13 mouse cellular contexts compared by ENCODE assay signal in the genomic region with DNA sequence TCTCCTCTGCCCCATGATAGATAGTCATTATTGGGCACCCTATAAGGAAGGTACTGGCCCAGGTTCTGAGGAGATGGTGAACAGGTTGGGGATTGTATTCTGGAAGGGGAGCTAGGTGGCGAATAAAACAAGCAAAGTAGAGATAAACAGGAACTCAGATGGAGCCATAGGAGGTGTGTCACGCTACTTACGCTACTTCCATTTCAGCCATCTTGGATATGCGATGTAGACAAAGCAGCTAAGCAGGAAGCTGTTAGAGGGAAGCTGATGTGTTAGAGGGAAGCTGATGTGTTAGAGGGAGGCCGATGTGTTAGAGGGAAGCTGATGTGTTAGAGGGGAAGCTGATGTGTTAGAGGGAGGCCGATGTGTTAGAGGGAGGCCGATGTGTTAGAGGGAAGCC. TPM values are rescaled to one million over a fixed set of nuclear protein-coding genes. Genes with fewer than 3 reads are reported as not detected.
A peak's percentile ranks its signal among the peaks of the same experiment; 100 is the strongest.
DNase-seq lines count a peak whose midpoint lies in the region; ATAC-seq and TF ChIP-seq lines count a peak whose summit lies in the region.
"Not testable (repeated sequence)": the region's sequence is repeated elsewhere in the genome, so short reads cannot be mapped to it uniquely, and the experiment has no call there.
"Had no signal": no experiment of that assay in that cellular context is flagged by ENCODE, and none has a peak within 500 bp of the region (broad histone marks: within the 10 kb centered on the region; RNA-seq: fewer than 3 reads in every experiment).

No protein-coding gene starts in this region.

- DNase-seq in CH12.LX (ENCODE audit: extremely low read depth), result peak; percentile 74
- not testable (repeated sequence) for DNase-seq in liver, postnatal 0 days

- in situ Hi-C loops in CH12.LX (cut with MboI; ENCODE audit: low pct_ligation_motif_present, low pct_unique_long_range_greater_than_20kb, low sequenced_read_pairs), result loop anchor here (10.0 kb wide), 2 partner anchors 63 to 263 kb away; a partner anchor contains a TSS

- not testable (repeated sequence) for H3K27me3 ChIP-seq in CH12.LX (replicated peaks); embryonic facial prominence, embryonic 12.5 days; hindbrain, embryonic 13.5 days; limb, embryonic 13.5 days; liver, postnatal 0 days (ENCODE audit: insufficient read depth, low read length); midbrain, embryonic 13.5 days; neural tube, embryonic 15.5 days (replicated peaks)

- H3K9ac ChIP-seq in CH12.LX (ENCODE audit: insufficient read depth, low read depth), result peak overlapping the region; percentile 68
- H3K9ac ChIP-seq in embryonic facial prominence, embryonic 12.5 days, result not testable (repeated sequence)
- peak overlapping the region; percentile 58 for H3K9ac ChIP-seq in hindbrain, embryonic 13.5 days
- H3K9ac ChIP-seq in limb, embryonic 13.5 days, result peak overlapping the region; percentile 43
- 0 out of 2 replicates have a peak overlapping the region, but pooled peaks have one; percentile 74 for H3K9ac ChIP-seq in liver, postnatal 0 days (replicated peaks)
- H3K9ac ChIP-seq in midbrain, embryonic 13.5 days (replicated peaks), result peak overlapping the region; percentile 24; the same call in 1 of the 2 replicates
- H3K9ac ChIP-seq in neural tube, embryonic 15.5 days (replicated peaks), result peak overlapping the region; percentile 20; the same call in 1 of the 2 replicates

- peaks cover 6 to 46% of the 10 kb centered on the region in 2 experiments for H3K4me1 ChIP-seq in CH12.LX (ENCODE audit: control insufficient read depth in 1 of 2, insufficient read depth in 2 of 2)
- peaks cover 31% of the 10 kb centered on the region for H3K4me1 ChIP-seq in embryonic facial prominence, embryonic 12.5 days
- peaks cover 35% of the 10 kb centered on the region for H3K4me1 ChIP-seq in hindbrain, embryonic 13.5 days (replicated peaks)
- H3K4me1 ChIP-seq in limb, embryonic 13.5 days, result peaks cover 31% of the 10 kb centered on the region
- peaks cover 30% of the 10 kb centered on the region for H3K4me1 ChIP-seq in liver, postnatal 0 days (ENCODE audit: insufficient read depth)
- H3K4me1 ChIP-seq in midbrain, embryonic 13.5 days (replicated peaks), result peaks cover 40% of the 10 kb centered on the region
- H3K4me1 ChIP-seq in neural tube, embryonic 15.5 days, result peaks cover 39% of the 10 kb centered on the region

- H3K36me3 ChIP-seq in CH12.LX (replicated peaks in 1 of 2; ENCODE audit: control insufficient read depth in 1 of 2, insufficient read depth in 1 of 2, low read length in 1 of 2), result peaks cover 13 to 32% of the 10 kb centered on the region in 2 experiments
- not testable (repeated sequence) for H3K36me3 ChIP-seq in embryonic facial prominence, embryonic 12.5 days; limb, embryonic 13.5 days; liver, postnatal 0 days (replicated peaks; ENCODE audit: insufficient read depth, low read length)
- H3K36me3 ChIP-seq in hindbrain, embryonic 13.5 days, result peaks cover 13% of the 10 kb centered on the region
- H3K36me3 ChIP-seq in midbrain, embryonic 13.5 days, result peaks cover 11% of the 10 kb centered on the region
- peaks cover 25% of the 10 kb centered on the region; the same call in 1 of the 2 replicates for H3K36me3 ChIP-seq in neural tube, embryonic 15.5 days

- H3K4me2 ChIP-seq in CH12.LX (ENCODE audit: insufficient read depth, low read depth, poor library complexity, severe bottlenecking), result peak overlapping the region; percentile 91
- peak overlapping the region; percentile 92; the same call in 1 of the 2 replicates for H3K4me2 ChIP-seq in embryonic facial prominence, embryonic 12.5 days (replicated peaks)
- peak overlapping the region; percentile 98; the same call in 1 of the 2 replicates for H3K4me2 ChIP-seq in hindbrain, embryonic 13.5 days
- H3K4me2 ChIP-seq in limb, embryonic 13.5 days (replicated peaks), result peak overlapping the region; percentile 87; the same call in 1 of the 2 replicates
- H3K4me2 ChIP-seq in liver, postnatal 0 days (ENCODE audit: low read depth, low read length), result peak overlapping the region; percentile 84; the same call in 1 of the 2 replicates
- H3K4me2 ChIP-seq in midbrain, embryonic 13.5 days (replicated peaks), result not testable (repeated sequence)
- H3K4me2 ChIP-seq in neural tube, embryonic 15.5 days, result peak overlapping the region; percentile 91

- WGBS in embryonic facial prominence, embryonic 12.5 days, result 85% methylated on average over 7 of the region's 7 CpGs
- WGBS in hindbrain, embryonic 13.5 days, result 90% methylated on average over 7 of the region's 7 CpGs
- 87% methylated on average over 7 of the region's 7 CpGs for WGBS in limb, embryonic 13.5 days
- 49% methylated on average over 7 of the region's 7 CpGs for WGBS in liver, postnatal 0 days (ENCODE audit: insufficient replicate concordance)
- 92% methylated on average over 7 of the region's 7 CpGs for whole genome bisulfite sequencing in midbrain, embryonic 13.5 days
- 87% methylated on average over 7 of the region's 7 CpGs for WGBS in neural tube, embryonic 15.5 days

- H3K79me2 ChIP-seq in CH12.LX (replicated peaks; ENCODE audit: control insufficient read depth, extremely low read depth, insufficient read depth, poor library complexity, severe bottlenecking), result peaks cover 32% of the 10 kb centered on the region

- not testable (repeated sequence) for H3K9me3 ChIP-seq in CH12.LX (replicated peaks; ENCODE audit: low read length); embryonic facial prominence, embryonic 12.5 days; hindbrain, embryonic 13.5 days; limb, embryonic 13.5 days; liver, postnatal 0 days (ENCODE audit: low read length); midbrain, embryonic 13.5 days; neural tube, embryonic 15.5 days (replicated peaks)

- TF ChIP-seq CTCF in CH12.LX (conservative IDR thresholded peaks at IDR 0.05 in 1 of 2, IDR thresholded peaks at IDR 0.05 in 1 of 2; ENCODE audit: low read depth in 2 of 2, low read length in 2 of 2); liver, postnatal 0 days (IDR thresholded peaks at IDR 0.05; ENCODE audit: low read depth): not testable (repeated sequence)

- not testable (repeated sequence) for TF ChIP-seq EP300 in CH12.LX (IDR thresholded peaks at IDR 0.05; ENCODE audit: low read length); liver, postnatal 0 days (IDR thresholded peaks at IDR 0.05; ENCODE audit: low read depth)

- peak; percentile 63 for TF ChIP-seq POLR2A in CH12.LX (IDR thresholded peaks at IDR 0.05; ENCODE audit: low read depth, low read length)

- not testable (repeated sequence) for ATAC-seq in embryonic facial prominence, embryonic 12.5 days (ENCODE audit: insufficient number of reproducible peaks, insufficient read depth, low FRiP score, low TSS enrichment); hindbrain, embryonic 13.5 days (ENCODE audit: low FRiP score); limb, embryonic 13.5 days (ENCODE audit: low FRiP score, low read depth); liver, postnatal 0 days; midbrain, embryonic 13.5 days; neural tube, embryonic 15.5 days (ENCODE audit: low FRiP score)

- TF ChIP-seq RAD21 in CH12.LX (IDR thresholded peaks at IDR 0.05; ENCODE audit: low read depth, low read length), result not testable (repeated sequence)

- peak overlapping the region; percentile 80 to 93 (median 84) for H3K4me3 ChIP-seq in CH12.LX (replicated peaks in 1 of 3; ENCODE audit: low read depth in 2 of 3, low read length in 2 of 3, poor library complexity in 1 of 3)
- H3K4me3 ChIP-seq in embryonic facial prominence, embryonic 12.5 days; hindbrain, embryonic 13.5 days; limb, embryonic 13.5 days; neural tube, embryonic 15.5 days (replicated peaks): not testable (repeated sequence)
- peak overlapping the region; percentile 9; the same call in 1 of the 2 replicates for H3K4me3 ChIP-seq in liver, postnatal 0 days (ENCODE audit: low read depth, low read length)
- H3K4me3 ChIP-seq in midbrain, embryonic 13.5 days (replicated peaks), result 0 out of 2 replicates have a peak overlapping the region, but pooled peaks have one; percentile 93

- H3K27ac ChIP-seq in CH12.LX (ENCODE audit: insufficient read depth, low read depth), result peak overlapping the region; percentile 93
- H3K27ac ChIP-seq in embryonic facial prominence, embryonic 12.5 days; hindbrain, embryonic 13.5 days; limb, embryonic 13.5 days; midbrain, embryonic 13.5 days; neural tube, embryonic 15.5 days (replicated peaks): not testable (repeated sequence)
- peak overlapping the region; percentile 55 for H3K27ac ChIP-seq in liver, postnatal 0 days (ENCODE audit: low read depth)

- dilution Hi-C loops in CH12.LX (cut with MboI; ENCODE audit: extremely low pct_ligation_motif_present, extremely low pct_unique_long_range_greater_than_20kb, low sequenced_read_pairs), result not testable (repeated sequence)

RNA-seq across cellular contexts. Expression of a gene that starts 1.9 kb away (rescaled TPM):
- 8.7 and 8.9 TPM in 2 replicates for total RNA-seq in CH12.LX (2012; rRNA removed)
- total RNA-seq in CH12.LX (2014; rRNA removed), result 6.0 and 7.5 TPM in 2 replicates
- polyA plus RNA-seq in CH12.LX (2012; ENCODE audit: insufficient read length, low read depth), result 12.5 TPM in 2 replicates
- polyA plus RNA-seq in embryonic facial prominence, embryonic 12.5 days (2016; fragmentation: Nextera tagmentation; extraction: Ambion mirVana), result 10.3 and 10.7 TPM in 2 replicates
- polyA plus RNA-seq in hindbrain, embryonic 13.5 days (2015; fragmentation: Nextera tagmentation; extraction: Ambion mirVana), result 16.9 and 18.0 TPM in 2 replicates
- polyA plus RNA-seq in limb, embryonic 13.5 days (2015; fragmentation: Nextera tagmentation; extraction: Ambion mirVana), result 9.3 and 10.2 TPM in 2 replicates
- 2.9 and 3.9 TPM in 2 replicates for polyA plus RNA-seq in liver, postnatal 0 days (2015; fragmentation: Nextera tagmentation; extraction: Ambion mirVana)
- polyA plus RNA-seq in midbrain, embryonic 13.5 days (2015; fragmentation: Nextera tagmentation; extraction: Ambion mirVana), result 17.4 and 17.8 TPM in 2 replicates
- polyA plus RNA-seq in neural tube, embryonic 15.5 days (2015; fragmentation: Nextera tagmentation; extraction: Ambion mirVana), result 16.2 and 17.8 TPM in 2 replicates

RNA-seq across cellular contexts. Expression of a gene that starts 14.3 kb away (rescaled TPM):
- total RNA-seq in CH12.LX (2012; rRNA removed) (151 and 154 TPM in 2 replicates), CH12.LX (2014; rRNA removed) (59.8 and 65.3 TPM in 2 replicates)
- polyA plus RNA-seq in CH12.LX (2012; ENCODE audit: insufficient read length, low read depth), result 175 and 190 TPM in 2 replicates
- polyA plus RNA-seq in embryonic facial prominence, embryonic 12.5 days (2016; fragmentation: Nextera tagmentation; extraction: Ambion mirVana), result 73.7 and 80.6 TPM in 2 replicates
- 104 and 105 TPM in 2 replicates for polyA plus RNA-seq in hindbrain, embryonic 13.5 days (2015; fragmentation: Nextera tagmentation; extraction: Ambion mirVana)
- polyA plus RNA-seq in limb, embryonic 13.5 days (2015; fragmentation: Nextera tagmentation; extraction: Ambion mirVana), result 65.4 and 75.4 TPM in 2 replicates
- polyA plus RNA-seq in liver, postnatal 0 days (2015; fragmentation: Nextera tagmentation; extraction: Ambion mirVana), result 46.5 and 48.3 TPM in 2 replicates
- polyA plus RNA-seq in midbrain, embryonic 13.5 days (2015; fragmentation: Nextera tagmentation; extraction: Ambion mirVana), result 90.2 and 96.5 TPM in 2 replicates
- polyA plus RNA-seq in neural tube, embryonic 15.5 days (2015; fragmentation: Nextera tagmentation; extraction: Ambion mirVana), result 95.5 and 96.2 TPM in 2 replicates

RNA-seq across cellular contexts. Expression of a gene that starts 15.1 kb away (rescaled TPM):
- total RNA-seq in CH12.LX (2012; rRNA removed) (0.46 and 0.51 TPM in 2 replicates), CH12.LX (2014; rRNA removed) (not detected in 2 replicates)
- 0.68 and 0.71 TPM in 2 replicates for polyA plus RNA-seq in CH12.LX (2012; ENCODE audit: insufficient read length, low read depth)
- polyA plus RNA-seq in embryonic facial prominence, embryonic 12.5 days (2016; fragmentation: Nextera tagmentation; extraction: Ambion mirVana), result 0.22 and 0.28 TPM in 2 replicates
- 0.19 TPM in 1 of 2 replicates, not detected in the other for polyA plus RNA-seq in hindbrain, embryonic 13.5 days (2015; fragmentation: Nextera tagmentation; extraction: Ambion mirVana)
- polyA plus RNA-seq in limb, embryonic 13.5 days (2015; fragmentation: Nextera tagmentation; extraction: Ambion mirVana), result 0.15 and 0.19 TPM in 2 replicates
- polyA plus RNA-seq in liver, postnatal 0 days (2015; fragmentation: Nextera tagmentation; extraction: Ambion mirVana), result 10.4 and 11.5 TPM in 2 replicates
- 0.09 and 0.13 TPM in 2 replicates for polyA plus RNA-seq in midbrain, embryonic 13.5 days (2015; fragmentation: Nextera tagmentation; extraction: Ambion mirVana)
- polyA plus RNA-seq in neural tube, embryonic 15.5 days (2015; fragmentation: Nextera tagmentation; extraction: Ambion mirVana), result 0.44 and 7.2 TPM in 2 replicates
- total RNA-seq: gastrocnemius, postnatal 10 days; heart, adult 8-10 months; heart, postnatal 25 days; layer of hippocampus, adult 2 months; left cerebral cortex, adult 18-20 months had no signal

RNA-seq across cellular contexts. Expression of a gene that starts 36.8 kb away (rescaled TPM):
- total RNA-seq in CH12.LX (2012; rRNA removed) (294 and 358 TPM in 2 replicates), CH12.LX (2014; rRNA removed) (439 and 448 TPM in 2 replicates)
- polyA plus RNA-seq in CH12.LX (2012; ENCODE audit: insufficient read length, low read depth), result 432 and 479 TPM in 2 replicates
- polyA plus RNA-seq in embryonic facial prominence, embryonic 12.5 days (2016; fragmentation: Nextera tagmentation; extraction: Ambion mirVana), result 591 and 626 TPM in 2 replicates
- polyA plus RNA-seq in hindbrain, embryonic 13.5 days (2015; fragmentation: Nextera tagmentation; extraction: Ambion mirVana), result 1,452 and 1,454 TPM in 2 replicates
- 557 and 558 TPM in 2 replicates for polyA plus RNA-seq in limb, embryonic 13.5 days (2015; fragmentation: Nextera tagmentation; extraction: Ambion mirVana)
- 114 and 117 TPM in 2 replicates for polyA plus RNA-seq in liver, postnatal 0 days (2015; fragmentation: Nextera tagmentation; extraction: Ambion mirVana)
- polyA plus RNA-seq in midbrain, embryonic 13.5 days (2015; fragmentation: Nextera tagmentation; extraction: Ambion mirVana), result 1,462 and 1,532 TPM in 2 replicates
- 1,012 and 1,180 TPM in 2 replicates for polyA plus RNA-seq in neural tube, embryonic 15.5 days (2015; fragmentation: Nextera tagmentation; extraction: Ambion mirVana)

RNA-seq across cellular contexts. Expression of a gene that starts 37.0 kb away (rescaled TPM):
- total RNA-seq in CH12.LX (2012; rRNA removed), result not detected in 2 replicates
- not detected in 2 replicates for total RNA-seq in CH12.LX (2014; rRNA removed)
- not detected in 2 replicates for polyA plus RNA-seq in CH12.LX (2012; ENCODE audit: insufficient read length, low read depth)
- not detected in 2 replicates for polyA plus RNA-seq in embryonic facial prominence, embryonic 12.5 days (2016; fragmentation: Nextera tagmentation; extraction: Ambion mirVana)
- not detected in 2 replicates for polyA plus RNA-seq in hindbrain, embryonic 13.5 days (2015; fragmentation: Nextera tagmentation; extraction: Ambion mirVana)
- 0.08 TPM in 1 of 2 replicates, not detected in the other for polyA plus RNA-seq in limb, embryonic 13.5 days (2015; fragmentation: Nextera tagmentation; extraction: Ambion mirVana)
- polyA plus RNA-seq in liver, postnatal 0 days (2015; fragmentation: Nextera tagmentation; extraction: Ambion mirVana), result 2.1 and 2.8 TPM in 2 replicates
- not detected in 2 replicates for polyA plus RNA-seq in midbrain, embryonic 13.5 days (2015; fragmentation: Nextera tagmentation; extraction: Ambion mirVana)
- polyA plus RNA-seq in neural tube, embryonic 15.5 days (2015; fragmentation: Nextera tagmentation; extraction: Ambion mirVana), result 0.09 and 0.10 TPM in 2 replicates
- total RNA-seq: gastrocnemius, postnatal 10 days; heart, postnatal 25 days; layer of hippocampus, adult 2 months; left cerebral cortex, adult 18-20 months had no signal
- polyA plus RNA-seq: C2C12 had no signal
